20 mouse cellular contexts compared by ENCODE assay signal in the genomic region with DNA sequence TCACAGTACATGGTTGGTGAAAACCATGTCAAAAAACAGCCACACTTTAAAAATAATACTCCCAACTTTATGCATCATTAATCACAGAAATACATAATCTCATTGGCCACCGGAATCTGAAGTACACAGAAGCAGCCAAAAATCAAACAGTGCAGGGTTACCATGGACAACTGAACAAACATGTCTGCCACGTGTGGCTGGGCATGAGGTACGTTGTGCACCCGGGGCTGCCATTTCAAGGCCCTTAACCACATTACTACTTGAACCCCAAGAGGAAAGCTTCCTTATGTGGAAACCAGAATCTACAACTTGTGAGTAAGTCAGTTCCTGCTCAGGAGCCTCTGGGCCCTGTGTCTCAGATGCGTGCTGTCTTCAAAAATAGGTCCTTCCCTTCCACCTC.
DNase-seq lines count a peak whose midpoint lies in the region; ATAC-seq lines count a peak whose summit lies in the region.
"Had no signal": no experiment of that assay in that cellular context is flagged by ENCODE, and none has a peak within 500 bp of the region (broad histone marks: within the 10 kb centered on the region; RNA-seq: fewer than 3 reads in every experiment).

No protein-coding gene starts in this region.

- no peak overlapping the region for H3K9ac ChIP-seq in kidney, embryonic 14.5 days (ENCODE audit: low read depth, low read length)
- H3K9ac ChIP-seq: embryonic facial prominence, embryonic 15.5 days; heart, embryonic 13.5 days; liver, embryonic 12.5 days; midbrain, embryonic 13.5 days; neural tube, embryonic 12.5 days had no signal

- DNase-seq in kidney, postnatal 4 days: peak; percentile 7 to 18
- no peak for DNase-seq in heart, embryonic 10.5 days (ENCODE audit: low spot score)
- DNase-seq in heart, adult 18-20 months: no peak
- no peak for DNase-seq in adrenal gland, postnatal 4 days (ENCODE audit: low spot score in 2 of 2)
- DNase-seq: adrenal gland, postnatal 10 days; cerebellum, postnatal 14 days; heart, postnatal 36 days; thymus, postnatal 25 days had no signal

- H3K4me1 ChIP-seq in kidney, embryonic 14.5 days (ENCODE audit: control insufficient read depth, insufficient read depth, low read length): no peaks in the 10 kb centered on the region
- peaks cover 21% of the 10 kb centered on the region; the same call in 1 of the 2 replicates for H3K4me1 ChIP-seq in heart, embryonic 10.5 days
- H3K4me1 ChIP-seq: embryonic facial prominence, embryonic 15.5 days; liver, embryonic 12.5 days; midbrain, embryonic 13.5 days; neural tube, embryonic 12.5 days had no signal

- no peak overlapping the region for H3K4me3 ChIP-seq in kidney, embryonic 14.5 days (ENCODE audit: low read length)
- no peak overlapping the region for H3K4me3 ChIP-seq in heart, embryonic 10.5 days
- H3K4me3 ChIP-seq: embryonic facial prominence, embryonic 15.5 days; heart, embryonic 13.5 days; liver, embryonic 12.5 days; midbrain, embryonic 13.5 days; neural tube, embryonic 12.5 days had no signal

- WGBS in kidney, embryonic 14.5 days: 62% methylated on average over 5 of the region's 5 CpGs
- WGBS in heart, embryonic 10.5 days: 81% methylated on average over 5 of the region's 5 CpGs

- H3K9me3 ChIP-seq in kidney, embryonic 14.5 days (ENCODE audit: control insufficient read depth, low read length): no peaks in the 10 kb centered on the region
- H3K9me3 ChIP-seq in heart, embryonic 10.5 days: no peaks in the 10 kb centered on the region
- H3K9me3 ChIP-seq: embryonic facial prominence, embryonic 15.5 days; heart, embryonic 13.5 days; liver, embryonic 12.5 days; midbrain, embryonic 13.5 days; neural tube, embryonic 12.5 days had no signal

- H3K27me3 ChIP-seq in kidney, embryonic 14.5 days (ENCODE audit: control insufficient read depth, insufficient read depth, low read length): no peaks in the 10 kb centered on the region
- no peaks in the 10 kb centered on the region for H3K27me3 ChIP-seq in heart, embryonic 10.5 days (ENCODE audit: insufficient read depth, poor library complexity, severe bottlenecking)
- H3K27me3 ChIP-seq: embryonic facial prominence, embryonic 15.5 days; heart, embryonic 13.5 days; liver, embryonic 12.5 days; midbrain, embryonic 13.5 days; neural tube, embryonic 12.5 days had no signal

- no peaks in the 10 kb centered on the region for H3K36me3 ChIP-seq in kidney, embryonic 14.5 days (ENCODE audit: control insufficient read depth, insufficient read depth, low read length)
- H3K36me3 ChIP-seq in heart, embryonic 10.5 days: no peaks in the 10 kb centered on the region
- H3K36me3 ChIP-seq: embryonic facial prominence, embryonic 15.5 days; heart, embryonic 13.5 days; liver, embryonic 12.5 days; midbrain, embryonic 13.5 days; neural tube, embryonic 12.5 days had no signal

- ATAC-seq in common myeloid progenitor, adult 5-6 weeks (replicated peaks; ENCODE audit: low read depth, poor library complexity, severe bottlenecking): peak; percentile 26; the same call in 1 of the 2 replicates
- peak; percentile 60; the same call in 1 of the 2 replicates for ATAC-seq in kidney, embryonic 14.5 days (ENCODE audit: low FRiP score, low TSS enrichment)
- 0 out of 2 replicates have a peak, but pooled peaks have one; percentile 13 for ATAC-seq in megakaryocyte progenitor cell, adult 5-6 weeks (replicated peaks; ENCODE audit: poor library complexity)
- ATAC-seq: forebrain, embryonic 16.5 days; hindbrain, embryonic 16.5 days; intestine, embryonic 16.5 days; liver, embryonic 12.5 days; midbrain, embryonic 13.5 days had no signal

- no peak overlapping the region for H3K4me2 ChIP-seq in kidney, embryonic 14.5 days (replicated peaks; ENCODE audit: low read depth, low read length)
- H3K4me2 ChIP-seq: embryonic facial prominence, embryonic 15.5 days; heart, embryonic 13.5 days; liver, embryonic 12.5 days; midbrain, embryonic 13.5 days; neural tube, embryonic 12.5 days had no signal

- H3K27ac ChIP-seq in kidney, embryonic 14.5 days (ENCODE audit: low read depth, low read length): no peak overlapping the region
- H3K27ac ChIP-seq in heart, embryonic 10.5 days: no peak overlapping the region; the same call in 1 of the 2 replicates
- H3K27ac ChIP-seq: embryonic facial prominence, embryonic 15.5 days; heart, embryonic 13.5 days; liver, embryonic 12.5 days; macrophage; midbrain, embryonic 13.5 days; neural tube, embryonic 12.5 days had no signal

Comparison
In these comparisons a context has a peak if more than half of its experiments do, and no peak if none do; other contexts are left out.
1. DNase-seq: peak in kidney, postnatal 4 days (2 of 2); none in heart, embryonic 10.5 days (single experiment), heart, adult 18-20 months (0 of 2) and adrenal gland, postnatal 4 days (0 of 2).
2. Peak in every context shown above with its lines, with median percentiles within 50 percentile points of each other: ATAC-seq.